Mouse (Mus musculus) gastrocnemius, postnatal 10 days (tissue): ENCODE data around the gene Mmp8. TPM values are rescaled to one million over a fixed set of nuclear protein-coding genes. Genes with fewer than 3 reads are reported as not detected.

ENCODE experiments used
- DNase-seq: peaks from one replicate; pipeline ENCODE4 v3.0.0; 2021; ENCODE audit warnings: mixed read lengths
- long read RNA-seq, 2 experiments: library from polyadenylated mRNA; stranded (forward); transcript quantifications; one replicate each; pipeline ENCODE4 v2.0.0; 2021
- total RNA-seq, 2 experiments: library from RNA; stranded (reverse); gene quantifications; 2 replicates each; pipeline ENCODE4 v1.2.3; 2021

The Mmp8 gene
- under 1 TPM in 1 of 2 experiments, not detected in 1; 0.61 TPM for total RNA-seq
- long read RNA-seq, experiment 1, partial matches to known transcripts = 0 of 1 reads
- long read RNA-seq, experiment 1, other reads (novel, unspliced or antisense) = 0 of 1 reads
- long read RNA-seq, experiment 2 = 0 reads

DNA sequence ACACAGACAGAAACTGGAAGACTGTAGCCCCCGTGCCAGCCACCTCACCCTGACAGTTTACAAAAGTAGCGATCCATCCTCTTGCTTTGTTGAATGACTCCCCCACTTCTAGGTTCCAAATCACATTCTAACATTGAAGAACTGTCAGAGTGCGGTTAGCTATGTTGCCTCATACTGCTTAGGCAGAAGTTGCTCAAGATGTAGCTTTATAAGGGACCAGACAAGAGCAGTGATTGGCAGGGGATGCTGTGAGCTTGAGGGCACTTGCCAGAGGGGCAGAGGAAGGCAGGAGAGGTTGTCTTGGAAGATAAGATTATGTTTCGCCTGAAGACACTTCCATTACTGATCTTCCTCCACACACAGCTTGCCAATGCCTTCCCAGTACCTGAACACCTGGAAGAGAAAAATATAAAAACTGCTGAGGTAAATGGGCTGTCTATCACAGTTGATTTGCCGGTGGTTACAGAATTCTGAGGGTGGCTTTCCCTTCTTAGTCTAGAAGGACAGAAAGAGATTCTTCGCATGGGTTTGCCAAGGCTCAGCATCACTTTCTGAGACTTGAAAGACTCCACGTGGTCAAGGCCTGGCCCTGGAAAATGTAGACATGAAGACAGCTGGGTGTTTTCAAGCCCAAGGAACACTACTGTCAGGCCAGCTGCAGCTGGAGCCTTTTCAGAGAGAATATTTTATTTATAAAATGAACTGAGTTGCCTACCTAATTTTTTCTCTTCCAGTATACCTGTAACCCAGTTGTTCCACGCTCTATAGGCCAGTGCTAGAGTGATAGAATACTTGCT lies at the start of gene Mmp8:
Gene Mmp8 (plus strand): TSS at position 236 of the 797 bp plus-strand sequence.
- DNase-seq = no peak

DNA sequence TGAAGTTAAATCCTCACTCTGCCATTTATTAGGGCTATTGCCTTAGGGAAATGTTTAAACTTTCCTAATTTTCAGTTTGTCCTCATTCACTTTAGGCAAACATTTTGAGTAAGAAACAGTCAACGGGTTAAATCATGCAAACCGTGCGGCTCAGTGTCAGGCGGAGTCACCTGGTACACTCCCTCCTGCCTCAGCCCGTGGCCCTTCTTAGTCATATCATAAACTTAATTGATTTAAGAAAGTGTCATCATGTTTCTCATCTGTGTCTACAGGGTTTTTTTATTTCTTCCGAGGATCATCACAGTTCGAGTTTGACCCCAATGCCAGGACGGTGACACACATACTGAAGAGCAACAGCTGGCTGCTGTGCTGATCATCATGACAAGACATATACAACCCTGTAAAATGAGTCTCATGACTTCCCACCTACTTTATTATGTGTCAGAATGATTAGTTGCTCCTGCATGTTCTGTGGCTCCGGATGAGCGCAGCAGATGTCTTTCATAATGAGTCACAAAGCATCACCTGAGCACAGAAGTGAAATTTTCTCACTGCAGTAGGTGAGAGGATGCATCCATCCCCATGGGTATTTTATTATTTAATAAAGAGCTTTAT lies 48.5 kb upstream of the Mmp8 start:
- DNase-seq = no peak

DNA sequence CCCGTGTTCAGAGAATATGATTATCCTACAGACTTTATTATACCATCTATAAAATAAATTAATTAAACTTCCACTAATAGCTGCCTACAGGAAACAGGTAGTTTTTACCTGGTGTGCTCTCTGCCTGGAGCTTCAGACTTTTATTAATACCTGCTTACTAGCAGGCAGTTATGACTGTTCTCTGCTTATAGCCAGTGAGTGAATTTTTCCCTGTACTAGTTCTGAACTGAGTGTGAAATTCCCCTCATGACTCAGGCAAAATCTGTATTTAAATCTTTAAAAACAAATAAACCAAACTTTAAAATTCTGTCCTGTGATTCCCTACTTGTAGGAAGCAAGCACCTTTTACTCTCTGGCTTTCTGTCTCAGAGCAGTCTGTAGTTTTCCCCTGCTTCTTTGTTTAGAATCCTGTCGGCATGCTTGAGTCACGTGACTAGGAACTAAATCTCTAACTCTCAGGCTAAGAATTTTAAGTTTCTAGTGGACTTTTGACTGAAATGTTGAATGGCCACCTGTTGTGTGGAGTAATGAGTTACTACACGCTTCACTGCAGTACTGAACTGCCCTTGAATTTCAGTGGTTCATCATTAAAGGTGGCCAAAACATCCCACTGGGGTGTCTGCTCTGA lies 40.2 kb upstream of the Mmp8 start:
- DNase-seq = no peak

DNA sequence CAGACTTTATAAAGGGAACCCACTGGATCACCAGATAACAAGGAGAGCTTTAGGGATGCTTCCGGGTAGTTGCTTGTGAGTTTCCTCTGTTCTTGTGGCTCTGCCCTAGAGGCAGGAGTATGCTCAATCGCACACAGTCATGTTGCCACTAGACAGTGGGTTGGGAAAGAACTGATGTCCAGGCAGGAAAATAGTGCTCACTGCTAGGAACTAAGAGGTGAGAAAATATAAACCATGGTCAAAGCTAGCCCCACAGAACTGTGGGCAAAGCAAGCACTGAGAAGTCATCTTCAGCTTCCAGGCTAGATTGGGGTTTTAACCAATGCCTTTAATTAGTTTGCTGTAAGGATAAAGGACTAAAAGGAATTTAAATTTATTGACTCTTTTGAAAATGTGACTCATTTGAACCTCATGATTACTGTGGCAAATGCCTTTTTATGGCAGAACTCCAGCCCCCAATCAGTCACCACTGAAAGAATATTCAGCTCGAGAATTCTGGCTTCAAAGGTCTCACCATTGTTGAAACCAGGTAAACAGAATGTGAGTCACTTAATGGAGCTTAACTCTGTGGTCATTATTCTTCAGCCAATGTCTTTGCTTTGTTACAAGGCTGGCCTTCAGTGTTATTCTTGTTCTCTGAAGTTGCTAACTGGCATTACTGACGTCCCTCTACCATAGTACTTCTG lies 31.9 kb upstream of the Mmp8 start:
- DNase-seq = no peak

DNA sequence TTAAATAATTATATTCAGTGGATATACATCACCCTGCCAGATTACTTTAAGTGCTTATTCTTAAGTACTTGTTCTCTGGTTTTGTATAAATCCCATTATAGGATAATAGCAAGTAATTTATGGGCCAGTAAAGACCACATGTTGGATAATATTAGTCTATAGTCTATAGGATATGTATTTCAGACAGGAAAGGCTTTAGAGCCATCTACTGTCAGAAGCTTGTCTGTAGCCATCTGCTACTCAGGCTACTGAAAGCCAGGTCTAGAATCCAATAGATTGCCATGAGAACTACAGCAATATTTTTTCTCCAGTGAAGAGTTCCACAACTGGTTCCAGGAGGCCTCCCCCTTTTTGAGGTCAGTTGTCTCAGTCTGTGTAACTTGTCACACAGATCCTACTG lies 15.5 kb upstream of the Mmp8 start:
- DNase-seq = no peak

DNA sequence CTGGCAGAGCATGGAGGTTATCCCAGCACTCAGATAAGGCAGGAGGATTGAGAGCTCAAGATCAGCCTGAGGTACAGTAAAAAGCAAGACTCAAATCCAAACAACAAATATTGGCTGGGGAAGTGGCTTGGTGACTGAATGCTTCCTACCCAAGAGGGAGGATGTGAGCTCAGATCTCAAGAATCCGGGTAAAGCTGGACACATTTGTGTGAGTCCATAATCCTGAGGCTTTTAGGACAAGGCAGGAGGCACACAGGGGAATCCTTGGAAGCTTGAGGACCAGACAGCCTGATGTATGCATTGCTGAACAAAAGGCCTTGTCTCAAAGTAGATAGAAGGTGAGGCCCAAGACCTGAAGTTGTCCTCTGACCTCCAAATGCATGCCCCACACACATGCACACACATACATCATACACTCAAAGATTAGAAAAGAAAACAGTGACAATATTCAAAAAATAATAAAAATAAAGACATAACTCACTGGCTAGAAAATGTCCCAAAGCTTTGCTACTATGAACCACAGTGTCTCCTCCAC lies 13.3 kb upstream of the Mmp8 start:
- DNase-seq = no peak

DNA sequence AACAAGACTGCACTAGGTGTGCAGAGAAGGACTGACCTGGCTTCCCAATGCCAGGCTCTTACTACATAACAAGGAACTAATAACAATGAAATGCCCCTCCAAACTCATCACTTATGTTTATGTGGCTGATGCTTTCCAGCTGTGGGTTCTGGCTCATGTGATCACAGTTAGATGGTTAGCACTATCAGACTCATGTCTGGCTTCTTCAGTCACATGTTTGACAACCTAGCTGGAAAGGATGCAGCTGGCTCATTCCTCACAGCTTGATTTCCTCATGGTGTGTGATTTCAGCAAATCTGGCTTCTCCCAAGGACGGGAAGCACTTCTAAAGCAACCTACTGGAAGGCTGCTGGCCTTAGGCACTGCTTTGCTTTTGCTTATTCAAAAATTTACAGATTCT lies 12.8 kb upstream of the Mmp8 start:
- no peak for DNase-seq

DNA sequence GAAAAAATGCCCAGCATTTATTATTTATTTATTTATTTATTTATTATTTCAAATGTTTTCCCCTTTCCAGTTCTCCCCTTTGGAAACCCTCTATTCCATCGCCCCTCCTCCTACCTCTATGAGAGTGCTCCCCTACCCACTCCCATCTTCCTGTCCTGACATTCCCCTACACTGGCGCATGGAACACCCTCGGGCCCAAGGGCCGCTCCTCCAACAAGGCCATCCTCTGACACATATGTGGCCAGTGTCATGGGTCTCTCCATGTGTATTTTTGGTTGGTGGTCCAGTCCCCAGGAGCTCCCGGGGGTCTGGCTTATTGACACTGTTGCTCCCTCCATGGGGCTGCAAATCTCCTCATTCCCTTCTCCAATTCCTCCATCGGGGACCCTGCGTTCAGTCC lies 12.3 kb upstream of the Mmp8 start:
- no peak for DNase-seq

DNA sequence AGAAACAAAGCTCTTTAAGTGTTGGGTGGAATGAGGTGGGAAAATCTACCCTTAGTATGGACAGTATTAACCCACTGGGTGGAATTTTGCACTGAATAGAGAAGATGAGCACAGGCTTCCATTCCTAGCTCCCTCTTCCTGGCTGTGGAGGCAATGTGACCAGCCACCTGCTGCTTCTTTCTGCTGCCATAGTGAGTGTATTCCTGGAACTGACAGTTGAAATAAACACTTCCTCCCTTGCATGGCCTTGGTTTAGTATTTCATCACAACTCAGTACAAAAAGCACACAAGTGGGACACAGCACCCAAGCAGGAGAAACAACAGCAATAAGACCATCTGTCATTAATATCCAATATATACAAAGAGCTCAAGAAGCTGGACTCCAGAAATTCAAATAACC lies 6.3 kb upstream of the Mmp8 start:
- no peak for DNase-seq

DNA sequence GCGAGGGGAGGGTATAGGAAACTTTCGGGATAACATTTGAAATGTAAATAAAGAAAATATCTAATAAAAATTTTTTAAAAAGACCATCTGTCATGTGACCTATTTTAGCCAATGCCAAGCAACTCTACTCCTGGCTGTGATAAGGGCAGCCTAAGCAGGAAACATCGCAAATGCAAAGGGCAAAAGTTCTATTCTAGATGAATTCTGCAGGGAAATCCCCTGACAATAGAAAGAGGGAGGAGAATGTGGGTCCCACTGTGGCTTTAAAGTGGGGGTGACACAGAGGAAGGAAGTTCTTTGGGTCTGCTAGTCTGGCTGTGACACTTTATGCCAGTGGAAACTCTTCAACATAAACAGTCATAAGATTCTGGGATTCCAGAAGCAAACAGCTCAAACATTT lies 4.7 kb upstream of the Mmp8 start:
- no peak for DNase-seq

DNA sequence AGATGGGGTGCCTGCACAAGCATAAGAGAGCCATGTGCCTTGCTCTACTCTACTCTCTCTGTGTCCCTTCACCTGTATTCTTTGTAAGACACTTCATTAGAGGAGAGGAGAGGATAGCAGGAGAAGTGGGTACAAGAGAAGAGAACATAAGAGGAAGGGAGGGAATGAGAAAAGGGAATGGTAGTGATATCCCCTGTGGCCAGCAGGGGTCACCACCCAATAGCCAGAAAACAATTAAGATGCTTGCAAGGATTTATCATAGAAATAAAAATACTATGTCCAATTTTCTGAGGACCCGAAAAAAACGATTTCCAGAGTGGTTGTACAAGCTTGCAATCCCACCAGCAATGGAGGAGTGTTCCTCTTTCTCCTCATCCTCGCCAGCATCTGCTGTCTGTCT lies 3.9 kb upstream of the Mmp8 start:
- peak; percentile 19 for DNase-seq

DNA sequence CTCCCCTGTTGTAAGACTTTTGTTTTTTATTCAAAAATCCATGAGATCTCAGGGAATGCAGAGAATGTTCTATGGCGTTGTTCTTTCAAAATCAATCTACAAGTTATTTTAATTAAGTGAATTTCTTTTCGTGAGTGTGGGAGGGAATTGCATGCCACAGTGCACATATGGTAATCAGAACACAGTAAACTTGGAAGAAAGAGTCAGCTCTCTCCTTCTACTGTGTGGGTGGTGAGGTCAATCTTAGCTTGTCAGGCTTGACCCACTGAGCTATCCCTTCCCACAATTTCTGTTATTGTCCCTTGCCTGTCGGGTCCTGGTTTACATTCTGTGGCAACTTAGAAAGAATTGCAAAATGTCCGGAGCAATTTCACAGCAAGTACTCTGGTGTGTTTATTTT lies 1.8 kb downstream of the Mmp8 start:
- no peak for DNase-seq

DNA sequence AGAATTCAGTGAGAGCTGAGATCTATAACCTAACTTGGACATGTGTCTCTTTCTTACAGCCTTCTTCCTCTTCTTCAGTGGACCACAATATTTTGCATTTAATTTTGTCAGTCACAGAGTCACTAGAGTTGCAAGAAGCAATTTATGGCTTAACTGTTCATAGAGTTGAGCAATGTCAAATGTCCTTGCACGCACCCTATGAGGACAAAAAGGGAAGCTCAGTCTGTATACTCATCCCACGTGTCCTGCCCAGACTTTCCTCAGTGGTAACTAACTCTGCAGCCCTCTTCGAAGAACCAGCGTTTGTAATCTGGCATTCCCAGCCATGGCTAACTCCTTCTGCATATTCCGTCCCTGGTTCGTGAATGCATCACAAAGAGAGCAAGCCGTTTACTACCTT lies 9.1 kb downstream of the Mmp8 start:
- DNase-seq = no peak

DNA sequence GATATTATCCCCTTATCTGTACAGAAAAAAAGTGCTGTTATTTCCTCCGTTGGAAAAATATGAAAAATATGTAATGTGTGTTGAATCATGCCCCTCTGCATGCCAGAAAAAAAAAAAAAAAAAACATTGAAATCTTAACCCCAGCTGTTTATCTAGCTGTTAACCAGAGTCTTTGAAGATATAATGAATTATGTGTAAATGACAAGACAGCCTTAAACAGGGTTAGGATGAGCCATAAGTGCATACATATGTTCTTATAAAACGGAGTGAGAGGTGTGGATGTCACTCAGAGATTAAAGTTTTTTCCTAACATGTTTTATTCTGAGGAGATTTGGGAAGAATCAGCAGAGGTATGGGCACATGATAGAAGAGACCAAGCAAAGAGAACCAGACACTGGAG lies 9.7 kb downstream of the Mmp8 start:
- DNase-seq = no peak

DNA sequence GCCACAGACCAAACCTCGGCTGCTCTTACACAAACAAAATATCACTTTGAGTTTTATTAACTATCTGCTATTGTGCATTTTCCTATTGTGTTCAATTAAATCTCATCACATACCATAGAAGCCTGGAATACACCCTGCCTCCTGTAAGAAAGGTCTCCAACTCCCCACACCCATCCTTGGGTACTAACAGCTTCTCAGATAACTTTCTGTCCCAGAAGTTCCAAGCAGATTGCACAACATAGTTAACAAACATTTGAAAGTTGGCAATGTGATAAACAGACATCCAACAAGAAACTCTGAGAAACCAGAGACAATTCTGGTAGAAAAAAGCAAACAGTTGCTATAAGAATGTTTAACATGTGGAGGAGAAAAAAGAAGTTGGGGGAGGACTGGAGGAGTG lies 12.2 kb downstream of the Mmp8 start:
- DNase-seq = no peak

DNA sequence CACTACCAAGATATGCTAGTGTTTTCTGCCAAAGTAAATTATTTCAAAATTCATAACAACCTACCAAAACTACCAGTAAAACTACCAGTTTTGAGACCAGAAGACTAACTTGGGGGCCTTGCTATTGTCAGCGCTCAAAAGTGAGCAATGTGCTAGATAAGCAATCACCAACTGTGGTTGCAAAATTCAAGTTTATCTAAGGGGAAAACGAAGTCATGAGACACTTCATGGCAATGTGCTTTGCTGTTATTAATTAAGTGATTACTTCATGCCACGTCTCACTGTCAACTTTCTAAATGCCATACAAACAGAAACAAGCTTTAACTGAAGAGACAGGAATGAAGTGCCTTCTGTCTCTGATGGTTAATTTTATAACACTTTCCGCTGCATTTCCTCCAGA lies 12.9 kb downstream of the Mmp8 start, which contains the start of gene Mmp27:
Gene Mmp27 (plus strand): TSS at position 235 of the 400 bp plus-strand sequence.
- DNase-seq = no peak

DNA sequence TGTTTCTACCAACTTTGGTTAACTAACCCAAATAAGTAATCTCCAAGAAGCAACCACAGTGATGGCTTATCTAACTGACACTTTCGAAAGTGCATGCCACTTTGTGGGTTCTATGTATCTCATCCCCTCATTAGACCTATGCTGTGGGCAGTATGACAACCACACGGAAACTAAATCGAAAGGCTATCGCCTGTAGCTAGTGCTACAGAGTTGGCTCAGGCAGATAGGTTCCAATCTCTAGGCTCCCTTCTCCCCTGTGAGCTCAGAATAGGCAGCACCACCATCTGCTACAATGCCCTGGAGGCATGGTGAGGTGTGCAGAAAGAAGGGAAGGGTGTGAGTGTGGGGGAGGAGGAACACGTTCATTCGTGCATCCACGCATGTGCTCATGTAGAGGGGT lies 13.9 kb downstream of the Mmp8 start:
- DNase-seq = no peak

DNA sequence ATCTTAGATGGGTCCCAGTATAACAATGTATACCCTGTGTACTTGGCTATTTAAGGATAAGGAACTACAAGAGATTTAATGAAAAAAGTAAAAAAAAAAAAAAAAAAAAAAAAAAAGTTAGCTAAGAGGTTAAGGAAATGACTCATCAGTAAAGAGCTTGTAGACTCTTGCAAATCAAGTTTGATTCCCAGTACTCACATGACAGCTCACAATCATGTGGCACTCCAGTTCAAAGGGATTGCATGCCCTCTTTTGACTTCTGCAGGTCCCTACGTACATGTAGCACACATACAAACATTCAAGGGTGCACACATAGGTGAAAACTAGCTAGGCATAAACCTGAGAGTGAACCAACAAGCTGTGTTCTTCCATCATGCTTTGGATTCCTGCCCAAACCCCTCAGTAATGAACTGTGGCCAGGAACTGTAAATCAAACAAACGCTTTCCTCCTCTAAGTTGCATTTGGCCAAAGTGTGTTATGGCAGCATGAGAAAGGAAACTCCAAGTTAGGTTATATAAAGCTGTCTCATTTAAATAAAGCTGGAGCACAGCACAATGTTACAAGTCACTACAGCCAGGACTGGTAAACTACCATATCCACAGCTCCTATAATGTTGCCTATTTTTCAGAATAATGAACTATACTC lies 14.5 kb downstream of the Mmp8 start:
- DNase-seq = no peak

DNA sequence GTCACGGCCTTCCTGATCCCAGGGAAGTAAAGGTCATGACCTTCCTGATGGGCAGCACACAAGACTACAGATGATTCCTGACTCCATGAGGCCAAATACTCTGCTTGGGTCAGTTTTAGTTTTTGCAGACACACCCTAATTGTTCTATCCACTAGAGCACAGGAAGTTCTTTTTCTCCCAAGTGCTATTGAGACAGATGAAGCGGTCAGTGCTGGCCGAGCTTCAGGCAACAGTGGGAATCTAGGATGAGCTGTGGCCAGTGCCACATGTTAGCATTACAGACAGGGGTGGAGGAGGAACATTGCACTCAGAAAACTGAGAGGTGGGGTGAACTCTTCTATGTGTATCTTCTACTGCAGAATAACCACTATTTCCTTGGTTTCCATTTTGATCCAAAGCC lies 17.3 kb downstream of the Mmp8 start:
- DNase-seq = no peak

DNA sequence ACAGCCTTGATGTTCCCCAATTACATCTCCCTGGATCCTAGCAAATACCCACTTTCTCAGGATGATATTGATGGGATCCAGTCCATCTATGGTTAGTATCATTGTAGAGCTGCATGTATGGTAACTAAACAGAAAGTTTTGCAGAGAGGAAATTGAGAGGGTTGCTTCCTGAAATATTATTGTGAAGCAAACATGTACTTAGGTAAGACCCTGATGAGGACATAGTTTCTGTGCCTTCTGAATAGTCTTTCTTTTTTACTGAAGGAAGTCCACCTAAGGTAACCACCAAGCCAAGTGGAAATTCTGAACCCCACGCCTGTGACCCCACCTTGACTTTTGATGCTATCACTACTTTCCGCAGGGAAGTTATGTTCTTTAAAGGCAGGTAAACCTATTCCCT lies 19.1 kb downstream of the Mmp8 start:
- no peak for DNase-seq

DNA sequence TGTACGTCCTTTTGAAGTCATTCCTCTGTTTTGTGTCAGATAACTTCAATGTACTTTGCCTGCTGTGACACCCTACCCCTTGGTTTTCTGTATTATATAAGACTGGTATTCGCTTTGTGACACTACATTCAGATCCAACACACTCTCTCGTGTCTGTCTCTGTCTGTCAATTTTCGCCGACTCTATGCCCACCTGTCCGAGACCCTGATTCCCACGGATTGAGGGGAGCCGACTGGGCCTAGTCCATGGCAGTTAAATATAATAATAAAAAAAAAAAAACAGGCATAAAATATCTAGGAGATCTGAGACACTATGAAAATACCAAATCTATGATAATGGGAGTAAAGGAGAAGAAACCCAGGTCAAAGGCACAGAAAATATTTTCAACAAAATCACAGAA lies 31.8 kb downstream of the Mmp8 start:
- DNase-seq = no peak

DNA sequence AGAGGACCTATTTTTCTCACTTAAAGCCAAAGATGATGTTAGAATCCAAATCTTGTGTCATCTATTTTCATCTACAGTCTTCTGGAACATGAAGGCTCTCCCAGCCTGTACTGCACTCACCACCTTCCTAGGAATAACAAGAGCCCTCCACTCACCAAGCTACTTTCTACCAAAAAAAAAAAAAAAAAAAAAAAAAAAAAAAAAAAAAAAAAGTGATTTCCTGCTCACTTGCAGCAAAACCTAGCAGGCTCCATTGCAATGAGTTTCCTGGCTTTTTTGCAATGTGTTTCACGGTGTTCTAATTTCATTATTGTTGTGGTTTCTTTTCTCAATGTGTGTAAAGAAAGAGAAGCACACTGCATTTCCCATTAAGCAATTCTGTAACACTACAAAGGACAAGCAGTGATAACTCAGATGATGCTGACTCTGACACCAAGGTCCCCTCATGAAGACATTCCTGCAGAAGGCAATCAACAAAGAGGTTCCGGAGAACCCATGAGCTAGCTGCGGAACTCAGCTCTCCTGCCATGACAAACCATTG lies 35.1 kb downstream of the Mmp8 start:
- DNase-seq = no peak
